Mouse (Mus musculus): ENCODE results near the gene Pcsk2. TPM values are rescaled to one million over a fixed set of nuclear protein-coding genes. Genes with fewer than 3 reads are reported as not detected.

Pcsk2 gene
- polyA plus RNA-seq, 1 experiment: 0.25 TPM

GRCm38 (mm10) chr2:143565062-143565461 is 19.1 kb downstream of the Pcsk2 start:
- no peak for DNase-seq
- 65% methylated on average over 2 of the region's 2 CpGs for WGBS

GRCm38 (mm10) chr2:143565961-143566360 is 20.0 kb downstream of the Pcsk2 start:
- no peak for DNase-seq
- Histone ChIP-seq H3K4me1 (ENCODE audit: control insufficient read depth, insufficient read depth, low read length) (no peaks in the 10 kb centered on the region), H3K4me3 (replicated peaks; ENCODE audit: extremely low read depth, low read depth, low read length) (no peak overlapping the region)
- TF ChIP-seq POLR2A (IDR thresholded peaks at IDR 0.05; ENCODE audit: borderline replicate concordance, extremely low read depth, low read depth, low read length) (no peak), CTCF (IDR thresholded peaks at IDR 0.05; ENCODE audit: insufficient read depth, low read length) (no peak)
- WGBS: 80% methylated on average over 6 of the region's 6 CpGs

More at GRCm38 (mm10) chr2:143565062-143565461, 19.1 kb downstream of the Pcsk2 start:
- TF ChIP-seq POLR2A (IDR thresholded peaks at IDR 0.05; ENCODE audit: borderline replicate concordance, extremely low read depth, low read depth, low read length) (no peak), CTCF (IDR thresholded peaks at IDR 0.05; ENCODE audit: insufficient read depth, low read length) (no peak)
- Histone ChIP-seq H3K4me1 (ENCODE audit: control insufficient read depth, insufficient read depth, low read length) (no peaks in the 10 kb centered on the region), H3K4me3 (replicated peaks; ENCODE audit: extremely low read depth, low read depth, low read length) (no peak overlapping the region)

GRCm38 (mm10) chr2:143585341-143585740 is 39.4 kb downstream of the Pcsk2 start:
- no peaks in the 10 kb centered on the region for H3K4me1 ChIP-seq (ENCODE audit: control insufficient read depth, insufficient read depth, low read length)
- no peak overlapping the region for H3K4me3 ChIP-seq (replicated peaks; ENCODE audit: extremely low read depth, low read depth, low read length)
- no peak for TF ChIP-seq CTCF (IDR thresholded peaks at IDR 0.05; ENCODE audit: insufficient read depth, low read length)
- no peak for TF ChIP-seq POLR2A (IDR thresholded peaks at IDR 0.05; ENCODE audit: borderline replicate concordance, extremely low read depth, low read depth, low read length)
- no peak for DNase-seq
- 79% methylated on average over 6 of the region's 6 CpGs for WGBS

- TF ChIP-seq POLR2A (IDR thresholded peaks at IDR 0.05; ENCODE audit: borderline replicate concordance, extremely low read depth, low read depth, low read length) (no peak), CTCF (IDR thresholded peaks at IDR 0.05; ENCODE audit: insufficient read depth, low read length) (no peak)
- 85% methylated on average over 2 of the region's 2 CpGs for WGBS
- Histone ChIP-seq H3K4me1 (ENCODE audit: control insufficient read depth, insufficient read depth, low read length) (no peaks in the 10 kb centered on the region), H3K4me3 (replicated peaks; ENCODE audit: extremely low read depth, low read depth, low read length) (no peak overlapping the region)
- no peak for DNase-seq
Observed at GRCm38 (mm10) chr2:143590398-143590797, 44.4 kb downstream of the Pcsk2 start.

GRCm38 (mm10) chr2:143603071-143603470 is 57.1 kb downstream of the Pcsk2 start:
- Histone ChIP-seq H3K4me1 (ENCODE audit: control insufficient read depth, insufficient read depth, low read length) (no peaks in the 10 kb centered on the region), H3K4me3 (replicated peaks; ENCODE audit: extremely low read depth, low read depth, low read length) (no peak overlapping the region)
- TF ChIP-seq POLR2A (IDR thresholded peaks at IDR 0.05; ENCODE audit: borderline replicate concordance, extremely low read depth, low read depth, low read length) (no peak), CTCF (IDR thresholded peaks at IDR 0.05; ENCODE audit: insufficient read depth, low read length) (no peak)
- no peak for DNase-seq
- WGBS: 71% methylated on average over 3 of the region's 3 CpGs

GRCm38 (mm10) chr2:143603871-143604512 is 58.0 kb downstream of the Pcsk2 start:
- Histone ChIP-seq H3K4me3 (replicated peaks; ENCODE audit: extremely low read depth, low read depth, low read length) (no peak overlapping the region), H3K4me1 (ENCODE audit: control insufficient read depth, insufficient read depth, low read length) (no peaks in the 10 kb centered on the region)
- TF ChIP-seq CTCF (IDR thresholded peaks at IDR 0.05; ENCODE audit: insufficient read depth, low read length): no peak
- no peak for TF ChIP-seq POLR2A (IDR thresholded peaks at IDR 0.05; ENCODE audit: borderline replicate concordance, extremely low read depth, low read depth, low read length)
- WGBS: 41% methylated on average over 2 of the region's 2 CpGs
- DNase-seq: no peak

GRCm38 (mm10) chr2:143610355-143611331 is 64.7 kb downstream of the Pcsk2 start:
- Histone ChIP-seq H3K4me1 (ENCODE audit: control insufficient read depth, insufficient read depth, low read length) (no peaks in the 10 kb centered on the region), H3K4me3 (replicated peaks; ENCODE audit: extremely low read depth, low read depth, low read length) (no peak overlapping the region)
- no peak for DNase-seq
- TF ChIP-seq CTCF (IDR thresholded peaks at IDR 0.05; ENCODE audit: insufficient read depth, low read length): no peak
- no peak for TF ChIP-seq POLR2A (IDR thresholded peaks at IDR 0.05; ENCODE audit: borderline replicate concordance, extremely low read depth, low read depth, low read length)
- 64% methylated on average over 9 of the region's 9 CpGs for WGBS

- 58% methylated on average over 3 of the region's 3 CpGs for WGBS
- TF ChIP-seq CTCF (IDR thresholded peaks at IDR 0.05; ENCODE audit: insufficient read depth, low read length) (no peak), POLR2A (IDR thresholded peaks at IDR 0.05; ENCODE audit: borderline replicate concordance, extremely low read depth, low read depth, low read length) (no peak)
Observed at GRCm38 (mm10) chr2:143613466-143613865, 67.5 kb downstream of the Pcsk2 start.

GRCm38 (mm10) chr2:143614775-143615174 is 68.8 kb downstream of the Pcsk2 start:
- Histone ChIP-seq H3K4me1 (ENCODE audit: control insufficient read depth, insufficient read depth, low read length) (no peaks in the 10 kb centered on the region), H3K4me3 (replicated peaks; ENCODE audit: extremely low read depth, low read depth, low read length) (no peak overlapping the region)
- no peak for DNase-seq
- TF ChIP-seq POLR2A (IDR thresholded peaks at IDR 0.05; ENCODE audit: borderline replicate concordance, extremely low read depth, low read depth, low read length) (no peak), CTCF (IDR thresholded peaks at IDR 0.05; ENCODE audit: insufficient read depth, low read length) (no peak)
- WGBS: 75% methylated on average over 5 of the region's 5 CpGs

More at GRCm38 (mm10) chr2:143613466-143613865, 67.5 kb downstream of the Pcsk2 start:
- DNase-seq: no peak
- H3K4me1 ChIP-seq (ENCODE audit: control insufficient read depth, insufficient read depth, low read length): no peaks in the 10 kb centered on the region
- no peak overlapping the region for H3K4me3 ChIP-seq (replicated peaks; ENCODE audit: extremely low read depth, low read depth, low read length)

All from lung, adult 2 months (tissue).